Mouse (Mus musculus): Measurements from ENCODE around the gene Tnfrsf25. TPM values are rescaled to one million over a fixed set of nuclear protein-coding genes. Genes with fewer than 3 reads are reported as not detected.

The Tnfrsf25 gene
- total RNA-seq, 2 experiments from 2014 or later: 13.5 to 18.0 TPM

- intact Hi-C loops (cut with DNase I): no loop called here
- DNase-seq (ENCODE audit: low spot score in 2 of 2): no peak
Measured at GRCm38 (mm10) chr4:152162748-152163147, 47.0 kb downstream of the Tnfrsf25 start.

GRCm38 (mm10) chr4:152165036-152165931, 49.5 kb downstream of the Tnfrsf25 start:
- DNase-seq (ENCODE audit: low spot score in 2 of 2): peak; percentile 54 to 59
- intact Hi-C loops (cut with DNase I): no loop called here

- intact Hi-C loops (cut with DNase I): no loop called here
Measured at GRCm38 (mm10) chr4:152168052-152168451, 52.3 kb downstream of the Tnfrsf25 start.

GRCm38 (mm10) chr4:152169103-152169502, 53.4 kb downstream of the Tnfrsf25 start:
- no peak for DNase-seq (ENCODE audit: low spot score in 2 of 2)
- intact Hi-C loops (cut with DNase I): no loop called here

More at GRCm38 (mm10) chr4:152168052-152168451, 52.3 kb downstream of the Tnfrsf25 start:
- no peak for DNase-seq (ENCODE audit: low spot score in 2 of 2)

Other genes starting within 250 kb of the Tnfrsf25 start
- gene Dnajc11, start 182.2 kb upstream of the Tnfrsf25 start, total RNA-seq (2021): 10 to 100 TPM; 61.6 to 62.3 TPM
- 10 to 100 TPM; 16.5 to 20.4 TPM for gene Thap3, start 126.9 kb upstream of the Tnfrsf25 start, total RNA-seq (2021)
- gene Phf13, start 119.7 kb upstream of the Tnfrsf25 start, total RNA-seq (2021): 10 to 100 TPM; 13.1 to 13.9 TPM
- 10 to 100 TPM; 13.5 to 16.4 TPM for gene Klhl21, start 107.1 kb upstream of the Tnfrsf25 start, total RNA-seq (2021)
- 10 to 100 TPM; 13.6 to 15.5 TPM for gene Zbtb48, start 88.3 kb upstream of the Tnfrsf25 start, total RNA-seq (2021)
- under 1 TPM; 0.37 to 0.76 TPM for gene Tas1r1, start 77.4 kb upstream of the Tnfrsf25 start, total RNA-seq (2021)
- gene Nol9, start 76.6 kb upstream of the Tnfrsf25 start, total RNA-seq (2021): 10 to 100 TPM; 16.5 to 18.8 TPM
- 10 to 100 TPM; 72.1 to 93.5 TPM for gene Plekhg5, start 43.4 kb upstream of the Tnfrsf25 start, total RNA-seq (2021)
- 1 to 10 TPM in 1 of 2 experiments, under 1 TPM in 1; 0.73 to 1.2 TPM for gene Espn, start 36.4 kb downstream of the Tnfrsf25 start, total RNA-seq (2021)
- gene Hes2, start 42.9 kb downstream of the Tnfrsf25 start, total RNA-seq (2021): not detected
- gene Acot7, start 62.2 kb downstream of the Tnfrsf25 start, total RNA-seq (2021): 100 to 1,000 TPM; 308 to 337 TPM
- 10 to 100 TPM; 26.8 to 37.1 TPM for gene Gpr153, start 158.3 kb downstream of the Tnfrsf25 start, total RNA-seq (2021)
- gene Hes3, start 175.7 kb downstream of the Tnfrsf25 start, total RNA-seq (2021): under 1 TPM; 0.30 to 0.37 TPM
- 10 to 100 TPM; 50.9 to 56.7 TPM for gene Icmt, start 181.3 kb downstream of the Tnfrsf25 start, total RNA-seq (2021)
- 10 to 100 TPM in 1 of 2 experiments, 1 to 10 TPM in 1; 8.7 to 11.1 TPM for gene Rnf207, start 203.1 kb downstream of the Tnfrsf25 start, total RNA-seq (2021)
- gene Rpl22, start 209.8 kb downstream of the Tnfrsf25 start, total RNA-seq (2021): 100 to 1,000 TPM; 160 TPM
- 100 to 1,000 TPM; 180 to 181 TPM for gene Chd5, start 222.7 kb downstream of the Tnfrsf25 start, total RNA-seq (2021)

Measured in left cerebral cortex, postnatal 25 days (tissue).